Mouse (Mus musculus) ovary, postnatal 10 days (tissue): ENCODE data around the gene Nectin4.

ENCODE experiments used
- DNase-seq: peaks from one replicate; pipeline ENCODE4 v3.0.0; 2022; ENCODE audit warnings: low spot score

Nectin4 gene

DNA sequence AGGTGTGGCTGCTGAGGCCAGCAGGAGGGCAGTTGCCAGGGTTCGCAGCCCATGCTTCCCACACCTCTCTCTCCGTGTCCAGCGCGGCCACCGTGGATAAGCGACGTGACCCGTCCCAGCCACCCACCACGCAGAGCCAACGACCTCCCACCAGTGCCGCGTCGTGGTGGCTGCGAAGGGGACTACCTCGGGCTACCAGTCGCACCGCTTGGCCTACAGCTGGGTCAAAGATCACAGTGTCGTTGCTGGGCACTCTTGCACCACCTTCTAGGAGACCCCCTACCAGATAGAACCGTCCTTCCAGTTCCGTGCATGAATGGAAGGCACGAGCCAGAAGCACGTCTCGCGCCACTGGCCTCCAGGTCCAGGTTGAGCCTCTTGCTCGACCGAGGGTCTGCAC is 9.6 kb upstream of the Nectin4 start:
- no peak for DNase-seq

- peak; percentile 69 for DNase-seq
Observed at GRCm38 (mm10) chr1:171360656-171361055, 9.2 kb upstream of the Nectin4 start, which contains the start of gene Klhdc9. Klhdc9 (minus strand) TSS chr1:171360798.

DNA sequence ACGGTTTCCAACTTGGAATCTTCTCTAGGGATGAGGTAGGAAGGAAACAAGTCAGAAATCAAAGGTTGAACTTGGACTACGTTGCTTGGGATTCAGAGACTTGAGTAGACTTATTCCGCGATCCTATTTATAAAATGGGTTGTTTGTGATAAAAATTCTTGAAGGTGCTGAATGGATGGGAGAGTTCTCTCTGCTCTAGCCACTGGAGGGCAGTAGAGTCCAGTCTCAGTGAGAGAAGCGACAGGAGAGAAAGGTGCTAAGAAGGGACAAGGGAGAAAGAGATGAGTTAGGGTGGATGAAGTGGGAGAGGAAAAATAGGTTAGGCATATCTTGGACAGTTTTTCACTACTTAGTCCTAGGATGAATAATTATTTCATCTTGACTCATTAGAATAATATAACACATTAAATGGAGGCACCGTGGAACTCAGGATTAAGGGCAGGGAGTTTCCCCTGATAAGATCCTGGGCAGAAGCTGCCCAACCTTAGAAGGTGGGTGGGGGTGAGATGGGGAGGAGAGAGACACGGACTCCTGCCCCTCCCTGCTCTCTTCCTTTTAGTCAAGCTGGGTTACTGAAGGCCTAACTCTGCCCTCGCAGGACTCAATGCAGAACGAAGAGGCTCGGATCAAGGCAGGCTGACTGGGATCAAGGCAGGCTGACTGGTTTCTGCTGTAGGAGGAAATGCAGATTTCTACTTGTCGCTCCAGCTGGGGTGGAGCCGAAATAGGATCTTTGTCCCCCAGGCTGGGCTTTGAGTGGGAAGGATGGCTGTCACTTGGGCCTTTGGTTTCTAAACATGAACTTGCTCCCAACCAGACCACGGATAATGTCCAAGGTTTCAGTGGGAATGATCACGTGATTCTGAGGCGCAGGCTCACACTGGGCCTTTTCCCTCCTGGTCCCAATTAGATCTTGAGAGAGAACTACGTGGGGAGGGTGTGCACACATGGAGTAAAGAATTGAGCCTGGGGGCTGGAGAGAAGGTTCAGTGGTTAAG is 8.5 kb upstream of the Nectin4 start:
- no peak for DNase-seq

GRCm38 (mm10) chr1:171365934-171366333 is 4.0 kb upstream of the Nectin4 start:
- no peak for DNase-seq

DNA sequence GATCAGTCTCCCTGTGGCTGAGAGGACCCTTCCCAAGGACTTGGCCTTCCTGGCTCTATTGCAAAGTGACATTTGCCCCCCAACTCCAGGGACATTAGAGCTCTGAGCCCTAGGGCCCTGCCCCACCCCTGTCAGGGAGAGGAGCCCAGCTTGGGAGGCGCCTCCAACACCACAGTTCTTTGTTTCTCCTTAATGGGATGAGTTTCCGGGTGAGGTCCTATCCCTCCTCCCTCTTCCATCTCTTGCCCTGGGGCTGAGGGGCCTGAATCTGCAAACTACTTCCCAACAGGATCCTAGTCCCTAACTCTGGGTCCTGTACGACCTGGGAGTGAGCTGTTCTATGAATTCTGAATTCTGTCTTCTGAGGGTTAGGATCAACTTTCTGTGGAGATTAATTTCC is 3.0 kb downstream of the Nectin4 start:
- DNase-seq, result no peak

- no peak for DNase-seq
Observed at GRCm38 (mm10) chr1:171373946-171374345, 4.0 kb downstream of the Nectin4 start.

GRCm38 (mm10) chr1:171375646-171376097 is 5.8 kb downstream of the Nectin4 start:
- no peak for DNase-seq

- no peak for DNase-seq
Observed at GRCm38 (mm10) chr1:171378298-171378697, 8.4 kb downstream of the Nectin4 start.

DNA sequence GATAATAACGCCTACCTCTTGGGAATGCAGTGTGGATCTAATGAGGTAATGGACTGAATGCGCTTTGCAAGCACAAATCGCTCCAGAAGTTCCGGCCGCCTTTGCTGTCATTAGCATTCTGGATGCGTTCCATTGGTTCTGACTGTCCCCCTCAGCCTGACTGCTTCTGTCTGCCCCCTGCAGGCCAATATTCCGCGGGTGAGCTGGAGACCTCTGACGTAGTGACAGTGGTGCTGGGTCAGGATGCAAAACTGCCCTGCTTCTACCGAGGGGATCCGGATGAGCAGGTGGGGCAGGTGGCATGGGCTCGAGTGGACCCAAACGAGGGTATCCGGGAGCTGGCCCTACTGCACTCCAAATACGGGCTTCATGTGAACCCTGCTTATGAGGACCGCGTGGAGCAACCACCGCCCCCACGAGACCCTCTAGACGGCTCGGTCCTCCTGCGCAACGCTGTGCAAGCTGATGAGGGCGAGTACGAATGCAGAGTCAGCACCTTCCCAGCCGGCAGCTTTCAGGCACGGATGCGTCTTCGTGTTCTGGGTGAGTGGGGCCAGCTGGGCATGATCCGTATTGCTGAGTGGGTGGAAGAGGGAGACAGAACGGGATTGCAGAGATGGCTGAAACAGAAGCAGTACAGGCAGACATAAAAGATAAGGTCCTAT is 10.2 kb downstream of the Nectin4 start:
- peak; percentile 30 for DNase-seq

DNA sequence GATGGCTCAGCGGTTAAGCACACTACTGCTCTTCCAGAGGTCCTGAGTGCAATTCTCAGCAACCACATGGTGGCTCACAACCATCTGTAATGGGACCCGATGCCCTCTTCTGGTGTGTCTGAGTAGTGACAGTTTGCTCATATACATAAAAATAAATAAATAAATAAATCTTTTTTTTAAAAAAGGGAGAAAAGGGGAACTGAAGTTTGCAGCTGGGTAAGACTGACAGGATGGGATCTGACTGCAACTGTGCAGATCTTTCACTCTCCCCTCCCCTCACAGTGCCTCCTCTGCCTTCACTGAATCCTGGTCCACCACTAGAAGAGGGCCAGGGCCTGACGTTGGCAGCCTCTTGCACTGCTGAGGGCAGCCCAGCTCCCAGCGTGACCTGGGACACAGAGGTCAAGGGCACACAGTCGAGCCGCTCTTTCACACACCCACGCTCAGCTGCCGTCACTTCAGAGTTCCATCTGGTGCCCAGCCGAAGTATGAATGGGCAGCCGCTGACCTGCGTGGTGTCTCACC is 12.3 kb downstream of the Nectin4 start:
- no peak for DNase-seq

- no peak for DNase-seq
Observed at GRCm38 (mm10) chr1:171384361-171384760, 14.5 kb downstream of the Nectin4 start.

DNA sequence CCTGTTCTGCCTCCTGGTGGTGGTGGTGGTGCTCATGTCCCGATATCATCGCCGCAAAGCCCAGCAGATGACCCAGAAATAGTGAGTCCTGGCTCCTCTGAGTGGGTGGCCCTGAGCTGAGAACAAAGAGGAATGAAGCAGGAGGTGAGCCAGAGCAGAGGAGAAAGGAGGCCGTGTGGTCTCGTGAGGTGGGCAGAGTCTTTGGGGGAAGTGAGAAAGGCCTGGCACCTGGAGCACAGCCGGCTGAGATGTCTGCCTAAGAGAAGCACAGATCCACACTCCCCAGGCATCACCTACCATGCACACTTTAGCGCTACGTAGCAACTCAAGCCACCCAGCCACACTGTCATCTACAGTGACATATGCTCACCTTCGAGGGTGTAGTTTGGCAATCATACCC is 15.3 kb downstream of the Nectin4 start:
- DNase-seq, result no peak

DNA sequence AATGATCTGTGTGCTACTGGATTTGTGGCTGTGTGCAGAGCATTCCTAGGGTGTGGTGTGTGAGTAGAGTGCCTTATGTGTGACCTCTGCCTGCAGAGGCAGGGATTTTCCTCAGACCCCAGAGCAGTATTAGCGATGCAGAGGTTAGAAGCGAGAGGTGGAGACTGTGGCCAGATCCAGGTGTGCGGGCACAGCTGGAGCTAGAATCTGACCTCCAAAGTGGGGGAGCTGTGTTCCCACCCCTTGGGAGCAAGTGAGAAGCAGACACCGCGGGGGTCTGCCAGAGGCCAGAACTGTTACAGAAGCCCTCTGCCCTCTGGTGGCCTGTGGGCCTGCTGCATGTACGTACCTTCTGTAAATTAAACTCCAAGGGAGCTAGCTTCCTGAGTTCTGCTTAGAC is 17.2 kb downstream of the Nectin4 start:
- no peak for DNase-seq

DNA sequence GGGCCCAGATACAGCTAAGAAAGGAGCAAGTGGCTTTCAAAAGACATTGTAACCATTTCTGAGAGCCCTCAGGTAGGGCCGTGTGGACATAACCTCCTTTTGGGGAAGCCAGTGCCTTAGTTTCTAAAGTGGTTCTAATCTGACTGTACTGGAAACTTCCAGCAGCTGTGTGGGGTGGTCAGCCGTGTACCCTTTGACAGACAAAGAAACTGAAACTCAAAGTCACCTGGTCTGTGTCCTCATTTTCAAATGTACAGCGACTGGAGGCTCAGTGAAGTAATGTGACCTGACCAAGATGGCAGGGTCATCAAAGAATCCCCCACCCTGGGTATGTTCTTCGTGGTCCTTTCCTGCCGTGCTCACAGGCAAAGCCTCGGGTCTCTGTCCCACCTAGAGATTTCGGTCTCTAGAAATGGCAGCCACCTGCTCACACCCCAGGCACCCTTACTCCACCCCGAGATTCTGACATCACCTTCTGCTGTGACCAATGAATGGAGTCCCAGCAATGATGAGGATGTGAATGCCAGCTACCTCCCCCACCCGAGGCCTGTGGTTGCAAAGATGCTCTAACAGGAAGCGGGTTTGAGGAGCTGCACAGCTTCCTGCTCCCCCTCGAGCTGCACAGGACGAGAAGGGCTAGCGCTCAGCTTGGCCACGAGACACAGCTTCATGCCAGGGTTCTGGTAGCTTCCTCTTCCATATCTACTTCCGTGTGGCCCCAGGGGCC is 18.6 kb downstream of the Nectin4 start, which contains the start of gene Arhgap30:
Gene Arhgap30, plus strand, starts transcription at position 579 of the 727 bp plus-strand sequence.
- DNase-seq, result no peak

- DNase-seq, result no peak
Observed at GRCm38 (mm10) chr1:171390101-171390500, 20.2 kb downstream of the Nectin4 start.

GRCm38 (mm10) chr1:171401821-171402220 is 31.9 kb downstream of the Nectin4 start:
- no peak for DNase-seq

DNA sequence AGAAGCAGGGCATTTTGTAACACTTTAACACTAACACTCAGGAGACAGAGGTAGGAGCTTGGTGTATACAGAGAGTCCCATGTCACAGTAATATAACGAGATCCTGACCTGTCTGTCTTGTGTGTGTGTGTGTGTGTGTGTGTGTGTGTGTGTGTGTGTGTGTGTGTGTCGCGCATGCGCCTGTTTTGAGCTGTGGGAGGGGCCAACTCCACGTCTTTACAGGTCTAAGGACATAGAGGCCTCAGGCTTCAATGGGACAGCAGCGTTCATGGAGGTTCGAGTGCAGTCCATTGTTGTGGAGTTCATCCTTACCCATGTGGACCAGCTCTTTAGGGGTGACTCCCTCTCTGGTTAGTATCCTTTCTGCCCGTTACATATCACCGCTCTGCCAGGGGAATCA is 33.1 kb downstream of the Nectin4 start:
- no peak for DNase-seq

DNA sequence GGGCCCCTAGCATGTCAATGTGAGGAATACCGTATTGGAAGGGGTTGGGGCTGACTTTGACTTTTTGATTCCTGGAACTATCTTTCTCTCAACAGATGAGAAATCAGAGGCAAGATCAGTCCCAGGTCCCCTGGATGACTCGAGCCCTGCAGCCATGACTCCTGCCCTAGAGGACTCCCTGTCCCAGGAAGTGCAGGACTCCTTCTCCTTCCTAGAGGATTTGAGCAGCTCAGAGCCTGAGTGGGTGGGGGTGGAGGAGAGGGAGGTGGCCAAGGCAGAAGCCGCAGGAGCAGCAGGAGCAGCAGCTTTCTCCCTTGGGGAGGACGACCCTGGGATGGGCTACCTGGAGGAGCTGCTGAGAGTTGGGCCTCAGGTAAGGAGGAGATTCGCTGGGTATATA is 37.4 kb downstream of the Nectin4 start:
- DNase-seq, result no peak

GRCm38 (mm10) chr1:171410231-171410630 is 40.3 kb downstream of the Nectin4 start:
- DNase-seq, result no peak

DNA sequence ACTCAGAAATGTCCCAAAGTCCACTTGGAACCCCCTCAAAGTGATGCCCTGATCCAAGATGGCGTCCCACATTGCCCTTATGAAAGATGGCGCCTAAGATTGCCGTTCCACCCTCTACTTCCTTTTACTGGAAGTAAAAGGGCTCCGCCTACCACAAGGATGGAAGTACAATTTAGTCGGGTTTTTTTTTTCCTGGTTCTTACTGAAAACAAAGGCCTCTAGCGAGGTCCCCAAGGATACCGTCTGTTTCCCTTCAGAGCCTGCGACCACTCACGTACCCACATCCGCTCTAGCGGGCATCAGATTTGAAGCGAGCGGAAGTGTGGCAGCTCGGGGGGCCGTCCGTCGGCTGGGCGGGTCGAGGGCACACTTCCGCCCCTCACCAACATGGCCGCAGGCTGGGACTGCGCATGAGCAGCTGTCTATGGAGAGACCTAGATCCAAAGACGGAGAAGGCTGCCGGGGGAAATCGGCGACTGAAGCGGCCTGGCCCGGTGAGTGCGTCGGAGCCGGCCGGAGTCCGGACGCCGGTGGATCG is 41.1 kb downstream of the Nectin4 start, which contains the start of gene Usf1:
Gene Usf1, plus strand, starts transcription at position 367 of the 538 bp plus-strand sequence.
- peak; percentile 85 for DNase-seq

- DNase-seq, result no peak
Observed at GRCm38 (mm10) chr1:171411492-171411941, 41.6 kb downstream of the Nectin4 start.
